Mouse (Mus musculus) forebrain, postnatal 0 days (tissue): Measurements from ENCODE around the gene Pex5. TPM values are rescaled to one million over a fixed set of nuclear protein-coding genes. Genes with fewer than 3 reads are reported as not detected.

ENCODE experiments used
- ATAC-seq: fragments of 200-750 bp; cut with Nextera tagmentation; 2 replicates; pipeline ENCODE4 v1.8.0; 2017; ENCODE audit warnings: mild to moderate bottlenecking, moderate library complexity
- DNase-seq: peaks from one replicate; pipeline ENCODE4 v3.0.0-alpha.2; 2015
- H3K27ac ChIP-seq: fragments of 300-500 bp; sonication (generic); 2 replicates; pipeline ENCODE4 v1.5.1; 2014; ENCODE audit warnings: low read depth, mild to moderate bottlenecking, antibody characterized with exemption, low read length, moderate library complexity, mixed read lengths
- H3K27me3 ChIP-seq: fragments of 300-500 bp; sonication (generic); 2 replicates; pipeline ENCODE4 v1.6.1; 2014; ENCODE audit warnings: mild to moderate bottlenecking, low read length, mixed read lengths; ENCODE audit not compliant: insufficient read depth
- H3K36me3 ChIP-seq: fragments of 300-500 bp; sonication (generic); 2 replicates; pipeline ENCODE4 v1.6.1; 2014; ENCODE audit warnings: mild to moderate bottlenecking, moderate library complexity; ENCODE audit not compliant: insufficient read depth
- H3K4me1 ChIP-seq: fragments of 300-500 bp; sonication (generic); 2 replicates; pipeline ENCODE4 v1.6.1; 2014; ENCODE audit warnings: antibody characterized with exemption; ENCODE audit not compliant: insufficient read depth
- H3K4me2 ChIP-seq: fragments of 300-500 bp; sonication (generic); 2 replicates; pipeline ENCODE4 v1.6.1; 2014; ENCODE audit warnings: low read depth, mild to moderate bottlenecking, moderate library complexity
- H3K4me3 ChIP-seq: fragments of 300-500 bp; sonication (generic); 2 replicates; pipeline ENCODE4 v1.5.1; 2014; ENCODE audit warnings: low read depth, low read length, mixed read lengths
- H3K9ac ChIP-seq: fragments of 300-500 bp; sonication (generic); 2 replicates; pipeline ENCODE4 v1.6.1; 2014; ENCODE audit warnings: mild to moderate bottlenecking
- H3K9me3 ChIP-seq: fragments of 300-500 bp; sonication (generic); 2 replicates; pipeline ENCODE4 v1.6.1; 2016; ENCODE audit warnings: low read length
- CTCF ChIP-seq: sonication (generic); IDR thresholded peaks from 2 replicates; pipeline ENCODE4 v1.5.1; 2016; ENCODE audit warnings: antibody characterized with exemption, control low read depth, low read depth
- WGBS: fragments of 180-500 bp; shearing (Covaris S2); extraction: QIAGEN DNeasy Blood & Tissue Kit; methylation state at CpG from one replicate; pipeline ENCODE4 v1.1.7; 2014; 5-methylcytosine and 5-hydroxymethylcytosine counted together
- polyA plus RNA-seq: library from polyadenylated mRNA; unstranded; fragments of >200 nt; fragmentation: Nextera tagmentation; extraction: Ambion mirVana; gene quantifications from 2 replicates; pipeline ENCODE4 v1.2.1, GENCODE M21; 2015
- total RNA-seq: library from RNA; depleted of rRNA; stranded (reverse); fragments of >200 nt; gene quantifications from 2 replicates; pipeline ENCODE4 v1.2.3, GENCODE M21; 2014; rRNA removed

Pex5 gene
- 98.2 and 103 TPM in 2 replicates for total RNA-seq
- 49.6 and 55.3 TPM in 2 replicates for polyA plus RNA-seq

DNA sequence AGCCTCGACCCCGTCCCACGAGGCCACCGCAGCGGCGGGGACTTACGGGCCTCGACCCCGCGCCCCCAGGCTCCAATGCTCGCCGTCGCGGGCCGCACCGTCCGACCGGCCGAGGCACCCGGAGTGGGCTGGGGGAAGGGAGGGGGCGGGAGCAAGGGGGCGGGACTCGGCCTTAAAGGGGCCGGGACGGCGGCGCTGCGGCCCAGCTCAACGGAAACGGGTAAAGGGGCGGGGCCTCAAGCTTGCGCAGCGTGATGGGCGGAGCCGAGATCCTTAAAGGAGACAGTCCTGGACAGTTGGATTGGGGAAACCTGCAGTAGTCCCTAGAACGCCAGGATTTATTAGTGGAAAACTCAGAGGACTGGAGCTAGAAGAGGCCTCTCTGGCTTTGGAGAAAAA, at the start of gene Pex5:
Gene Pex5 (minus strand): TSS at position 141 of the 399 bp plus-strand sequence.
- Histone ChIP-seq H3K4me2 (peak within 1 kb of the TSS; percentile 79), H3K9me3 (no peaks in the 10 kb centered on the region), H3K27ac (peak within 1 kb of the TSS; percentile 88), H3K4me1 (peaks cover 11% of the 10 kb centered on the region; the same call in 1 of the 2 replicates), H3K9ac (peak within 1 kb of the TSS; percentile 71), H3K27me3 (no peaks in the 10 kb centered on the region), H3K4me3 (peak within 1 kb of the TSS; percentile 96), H3K36me3 (peaks cover 12% of the 10 kb centered on the region)
- no peak for TF ChIP-seq CTCF
- WGBS: 2% methylated on average over 36 of the region's 36 CpGs
- DNase-seq (peak; percentile 96), ATAC-seq (peak; percentile 97)

DNA sequence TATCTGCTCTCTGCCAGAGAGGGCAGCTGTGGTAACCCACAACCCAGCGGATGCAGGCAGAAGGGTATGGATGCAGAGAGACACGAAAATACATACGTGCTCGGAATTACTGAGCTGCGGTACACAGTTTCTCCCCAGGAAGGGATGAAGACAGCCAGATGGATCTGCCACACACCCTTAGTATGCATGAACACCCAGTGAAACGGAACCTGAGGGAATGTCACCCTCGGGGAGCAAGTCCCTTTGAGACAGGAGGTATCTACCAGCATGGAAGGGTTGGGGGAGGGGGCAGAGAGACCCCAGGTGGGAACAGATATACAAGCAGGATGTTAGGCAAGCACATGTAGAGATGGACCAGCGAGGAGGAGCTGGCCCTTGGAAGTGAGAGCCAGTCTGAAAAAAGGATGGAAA, 49.0 kb upstream of the Pex5 start:
- Histone ChIP-seq H3K36me3 (peaks cover 11% of the 10 kb centered on the region), H3K9ac (peak overlapping the region; percentile 87), H3K27ac (peak overlapping the region; percentile 89), H3K4me3 (peak overlapping the region; percentile 75), H3K27me3 (no peaks in the 10 kb centered on the region), H3K9me3 (no peaks in the 10 kb centered on the region), H3K4me1 (peaks cover 14% of the 10 kb centered on the region), H3K4me2 (peak overlapping the region; percentile 78)
- DNase-seq (peak; percentile 64), ATAC-seq (peak; percentile 18)
- 17% methylated on average over 8 of the region's 8 CpGs for WGBS
- no peak for TF ChIP-seq CTCF

DNA sequence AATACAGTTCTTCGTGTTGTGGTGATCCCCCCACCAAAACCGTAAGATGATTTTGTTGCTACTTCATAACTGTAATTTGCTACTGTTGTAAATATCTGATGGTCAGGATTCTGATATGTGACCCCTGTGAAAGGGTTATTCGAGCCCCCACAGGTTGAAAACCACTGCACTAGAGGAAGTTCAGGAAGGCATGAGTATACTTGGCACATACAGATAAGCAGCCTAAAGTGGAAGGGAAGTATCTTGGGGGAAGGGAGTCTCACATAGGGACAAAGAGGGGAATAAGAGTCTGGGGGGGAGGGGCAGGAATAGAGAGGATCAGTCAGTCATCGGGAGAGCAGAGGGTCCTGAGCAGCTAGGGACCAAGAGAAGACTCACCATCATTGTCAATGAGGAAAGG, 44.5 kb upstream of the Pex5 start:
- DNase-seq (no peak), ATAC-seq (no peak)
- Histone ChIP-seq H3K27me3 (no peaks in the 10 kb centered on the region), H3K27ac (no peak overlapping the region), H3K9ac (no peak overlapping the region), H3K4me1 (peaks cover 8% of the 10 kb centered on the region; the same call in 1 of the 2 replicates), H3K9me3 (no peaks in the 10 kb centered on the region), H3K4me2 (no peak overlapping the region), H3K36me3 (peaks cover 24% of the 10 kb centered on the region), H3K4me3 (no peak overlapping the region)
- no peak for TF ChIP-seq CTCF
- 90% methylated on average over 4 of the region's 4 CpGs for WGBS

DNA sequence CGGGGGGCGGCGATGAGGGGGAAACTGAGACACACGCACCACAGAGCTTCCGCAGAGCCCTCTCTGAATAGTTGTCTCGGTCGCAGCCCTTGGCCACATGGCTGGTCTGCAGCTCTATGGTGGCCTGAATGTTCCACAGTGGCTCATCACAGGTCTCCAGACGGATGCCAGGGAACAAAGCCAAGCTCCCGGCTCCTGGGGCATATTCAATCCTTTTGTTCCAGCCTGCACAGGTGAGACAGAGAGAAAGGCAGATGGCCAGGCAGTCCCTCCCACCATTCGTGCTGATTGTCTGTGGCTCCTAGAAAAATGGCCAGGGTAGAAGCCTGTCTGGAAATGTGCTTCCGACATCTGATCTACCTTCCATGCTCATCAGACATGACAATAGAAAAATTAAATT, 43.6 kb upstream of the Pex5 start:
- Histone ChIP-seq H3K9me3 (no peaks in the 10 kb centered on the region), H3K27ac (no peak overlapping the region), H3K36me3 (peaks cover 24% of the 10 kb centered on the region), H3K4me3 (no peak overlapping the region), H3K9ac (no peak overlapping the region), H3K27me3 (no peaks in the 10 kb centered on the region), H3K4me1 (peaks cover 8% of the 10 kb centered on the region; the same call in 1 of the 2 replicates), H3K4me2 (no peak overlapping the region)
- WGBS: 85% methylated on average over 11 of the region's 11 CpGs
- DNase-seq (no peak), ATAC-seq (no peak)
- no peak for TF ChIP-seq CTCF

DNA sequence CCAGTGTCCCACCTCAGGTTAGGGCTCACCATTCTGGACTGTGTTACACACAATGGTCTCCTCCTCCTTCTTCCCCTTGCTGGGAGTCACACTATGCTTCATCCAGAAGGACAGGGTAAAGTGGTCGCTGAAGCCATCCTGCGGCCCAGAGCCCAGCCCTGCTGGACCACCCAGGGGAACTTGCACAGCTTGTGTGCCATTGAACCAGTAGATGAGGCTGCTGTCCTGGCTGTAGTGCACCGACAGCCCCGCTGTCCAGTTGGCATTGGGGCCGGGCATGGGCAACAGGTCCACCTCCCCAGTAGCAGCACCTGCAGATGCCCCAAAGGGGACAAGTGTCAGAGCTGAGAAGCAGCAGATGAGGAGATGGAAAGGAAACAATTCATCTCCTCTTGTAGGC, 43.0 kb upstream of the Pex5 start:
- Histone ChIP-seq H3K4me1 (peaks cover 4% of the 10 kb centered on the region; the same call in 1 of the 2 replicates), H3K9ac (no peak overlapping the region), H3K4me2 (no peak overlapping the region), H3K27ac (no peak overlapping the region), H3K4me3 (no peak overlapping the region), H3K27me3 (no peaks in the 10 kb centered on the region), H3K36me3 (peaks cover 28% of the 10 kb centered on the region), H3K9me3 (no peaks in the 10 kb centered on the region)
- 94% methylated on average over 5 of the region's 5 CpGs for WGBS
- ATAC-seq (no peak), DNase-seq (no peak)
- TF ChIP-seq CTCF: no peak

DNA sequence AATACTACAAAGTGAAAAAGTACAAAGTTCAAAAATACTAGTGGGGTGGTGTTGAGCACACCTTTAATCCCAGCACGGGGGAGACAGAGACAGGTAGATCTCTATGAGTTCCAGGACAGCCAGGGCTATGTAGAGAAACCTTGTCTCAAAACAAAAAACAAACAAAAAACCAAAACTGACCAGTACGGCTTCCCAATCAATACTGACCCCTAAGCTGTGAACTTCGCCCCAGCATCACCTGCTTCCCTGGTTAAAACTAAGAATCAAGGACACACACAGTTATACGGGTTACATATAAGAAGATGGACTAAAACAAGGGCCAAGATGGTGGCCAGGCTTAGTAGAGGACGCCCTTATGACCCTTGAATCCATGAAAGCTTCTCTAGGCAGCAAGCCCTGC, 41.4 kb upstream of the Pex5 start:
- Histone ChIP-seq H3K9me3 (no peaks in the 10 kb centered on the region), H3K27ac (no peak overlapping the region), H3K36me3 (peaks cover 28% of the 10 kb centered on the region), H3K4me3 (no peak overlapping the region), H3K9ac (no peak overlapping the region), H3K4me2 (no peak overlapping the region), H3K4me1 (no peaks in the 10 kb centered on the region), H3K27me3 (no peaks in the 10 kb centered on the region)
- TF ChIP-seq CTCF: no peak
- ATAC-seq: no peak
- WGBS: 97% methylated on average over 5 of the region's 5 CpGs
- no peak for DNase-seq

DNA sequence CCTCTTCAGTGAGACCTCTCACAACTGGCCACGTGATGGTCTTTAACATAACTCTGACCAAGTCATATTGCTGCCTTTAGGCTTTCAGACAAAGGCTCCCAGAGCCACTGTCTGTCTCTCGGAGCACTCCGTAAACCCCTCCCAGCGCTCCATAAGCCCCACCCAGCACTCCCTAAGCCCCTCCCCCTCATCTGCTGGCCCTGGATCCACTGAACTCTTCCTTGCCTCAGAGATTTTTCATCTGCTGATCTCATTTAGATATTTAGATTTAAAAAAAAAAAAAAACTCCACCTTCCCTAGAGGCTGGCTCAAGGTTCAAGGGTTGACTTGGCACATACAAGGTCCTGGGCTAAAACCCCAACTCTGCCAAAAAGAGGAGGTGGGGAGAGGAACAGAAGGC, 38.9 kb upstream of the Pex5 start:
- Histone ChIP-seq H3K9me3 (no peaks in the 10 kb centered on the region), H3K9ac (no peak overlapping the region), H3K36me3 (peaks cover 45% of the 10 kb centered on the region), H3K4me1 (no peaks in the 10 kb centered on the region), H3K4me2 (no peak overlapping the region), H3K27me3 (no peaks in the 10 kb centered on the region), H3K27ac (no peak overlapping the region), H3K4me3 (no peak overlapping the region)
- TF ChIP-seq CTCF: no peak
- WGBS: 47% methylated on average over 4 of the region's 4 CpGs
- DNase-seq: no peak
- no peak for ATAC-seq
